Mouse (Mus musculus): Measurements from ENCODE around the gene Cnbp. TPM values are rescaled to one million over a fixed set of nuclear protein-coding genes. Genes with fewer than 3 reads are reported as not detected.

The Cnbp gene
- polyA plus RNA-seq, 1 experiment from 2014 or later: 1,473 TPM

GRCm38 (mm10) chr6:87873104-87873503 lies 22.2 kb upstream of the Cnbp start:
- DNase-seq (ENCODE audit: extremely low spot score, low spot score): no peak
- Histone ChIP-seq H3K4me1 (0 out of 2 replicates have a peak, but pooled peaks cover 3% of the 10 kb centered on the region), H3K27ac (no peak overlapping the region), H3K36me3 (replicated peaks) (no peaks in the 10 kb centered on the region), H3K4me3 (no peak overlapping the region), H3K27me3 (ENCODE audit: poor library complexity, severe bottlenecking) (no peaks in the 10 kb centered on the region), H3K9me3 (no peaks in the 10 kb centered on the region)
- WGBS: 59% methylated on average over 1 of the region's 1 CpGs

GRCm38 (mm10) chr6:87871240-87871639 lies 20.3 kb upstream of the Cnbp start:
- no peak overlapping the region for H3K4me3 ChIP-seq
- DNase-seq (ENCODE audit: extremely low spot score, low spot score): no peak
- 0 out of 2 replicates have a peak, but pooled peaks cover 1% of the 10 kb centered on the region for H3K4me1 ChIP-seq
- no peaks in the 10 kb centered on the region for H3K36me3 ChIP-seq (replicated peaks)
- no peaks in the 10 kb centered on the region for H3K27me3 ChIP-seq (ENCODE audit: poor library complexity, severe bottlenecking)
- H3K9me3 ChIP-seq: no peaks in the 10 kb centered on the region
- no peak overlapping the region for H3K27ac ChIP-seq
- 86% methylated on average over 7 of the region's 7 CpGs for WGBS

GRCm38 (mm10) chr6:87870440-87870839 lies 19.5 kb upstream of the Cnbp start:
- Histone ChIP-seq H3K27ac (no peak overlapping the region), H3K27me3 (ENCODE audit: poor library complexity, severe bottlenecking) (no peaks in the 10 kb centered on the region), H3K36me3 (replicated peaks) (no peaks in the 10 kb centered on the region), H3K4me1 (no peaks in the 10 kb centered on the region), H3K4me3 (no peak overlapping the region), H3K9me3 (no peaks in the 10 kb centered on the region)
- no peak for DNase-seq (ENCODE audit: extremely low spot score, low spot score)
- WGBS: 82% methylated on average over 1 of the region's 1 CpGs

- no peak for DNase-seq (ENCODE audit: extremely low spot score, low spot score)
- no peak overlapping the region for H3K4me3 ChIP-seq
- no peak overlapping the region for H3K27ac ChIP-seq
- H3K4me1 ChIP-seq: no peaks in the 10 kb centered on the region
- no peaks in the 10 kb centered on the region for H3K9me3 ChIP-seq
- no peaks in the 10 kb centered on the region for H3K36me3 ChIP-seq (replicated peaks)
- 83% methylated on average over 9 of the region's 9 CpGs for WGBS
- H3K27me3 ChIP-seq (ENCODE audit: poor library complexity, severe bottlenecking): no peaks in the 10 kb centered on the region
These were observed 18.1 kb upstream of the Cnbp start for GRCm38 (mm10) chr6:87868871-87869506.

GRCm38 (mm10) chr6:87867256-87867655 lies 16.4 kb upstream of the Cnbp start:
- H3K4me3 ChIP-seq: no peak overlapping the region
- no peak overlapping the region for H3K27ac ChIP-seq
- no peaks in the 10 kb centered on the region for H3K9me3 ChIP-seq
- H3K27me3 ChIP-seq (ENCODE audit: poor library complexity, severe bottlenecking): no peaks in the 10 kb centered on the region
- DNase-seq (ENCODE audit: extremely low spot score, low spot score): no peak
- H3K36me3 ChIP-seq (replicated peaks): no peaks in the 10 kb centered on the region
- H3K4me1 ChIP-seq: no peaks in the 10 kb centered on the region
- 84% methylated on average over 2 of the region's 2 CpGs for WGBS

GRCm38 (mm10) chr6:87866211-87866610 lies 15.3 kb upstream of the Cnbp start:
- H3K9me3 ChIP-seq: no peaks in the 10 kb centered on the region
- no peaks in the 10 kb centered on the region for H3K4me1 ChIP-seq
- no peak for DNase-seq (ENCODE audit: extremely low spot score, low spot score)
- H3K27ac ChIP-seq: no peak overlapping the region
- H3K36me3 ChIP-seq (replicated peaks): no peaks in the 10 kb centered on the region
- no peaks in the 10 kb centered on the region for H3K27me3 ChIP-seq (ENCODE audit: poor library complexity, severe bottlenecking)
- 91% methylated on average over 6 of the region's 6 CpGs for WGBS
- H3K4me3 ChIP-seq: no peak overlapping the region

GRCm38 (mm10) chr6:87857071-87857470 lies 6.2 kb upstream of the Cnbp start:
- no peaks in the 10 kb centered on the region for H3K9me3 ChIP-seq
- H3K4me3 ChIP-seq: no peak overlapping the region
- no peaks in the 10 kb centered on the region for H3K4me1 ChIP-seq
- no peak for DNase-seq (ENCODE audit: extremely low spot score, low spot score)
- WGBS: 73% methylated on average over 1 of the region's 1 CpGs
- H3K36me3 ChIP-seq (replicated peaks): no peaks in the 10 kb centered on the region
- H3K27ac ChIP-seq: no peak overlapping the region
- H3K27me3 ChIP-seq (ENCODE audit: poor library complexity, severe bottlenecking): no peaks in the 10 kb centered on the region

GRCm38 (mm10) chr6:87853446-87853845 lies 2.5 kb upstream of the Cnbp start:
- DNase-seq (ENCODE audit: extremely low spot score, low spot score): no peak
- no peak overlapping the region for H3K27ac ChIP-seq
- peaks cover 5% of the 10 kb centered on the region for H3K36me3 ChIP-seq (replicated peaks)
- WGBS: 86% methylated on average over 4 of the region's 4 CpGs
- no peak overlapping the region for H3K4me3 ChIP-seq
- no peaks in the 10 kb centered on the region for H3K9me3 ChIP-seq
- peaks cover 21% of the 10 kb centered on the region for H3K4me1 ChIP-seq
- H3K27me3 ChIP-seq (ENCODE audit: poor library complexity, severe bottlenecking): no peaks in the 10 kb centered on the region

GRCm38 (mm10) chr6:87851871-87852270 lies 965 bp upstream of the Cnbp start:
- DNase-seq (ENCODE audit: extremely low spot score, low spot score): no peak
- peaks cover 36% of the 10 kb centered on the region for H3K4me1 ChIP-seq
- H3K36me3 ChIP-seq (replicated peaks): peaks cover 21% of the 10 kb centered on the region
- no peaks in the 10 kb centered on the region for H3K9me3 ChIP-seq
- H3K4me3 ChIP-seq: peak overlapping the region; percentile 99; the same call in 1 of the 2 replicates
- 75% methylated on average over 6 of the region's 6 CpGs for WGBS
- no peaks in the 10 kb centered on the region for H3K27me3 ChIP-seq (ENCODE audit: poor library complexity, severe bottlenecking)
- no peak overlapping the region for H3K27ac ChIP-seq

- Histone ChIP-seq H3K9me3 (no peaks in the 10 kb centered on the region), H3K27me3 (ENCODE audit: poor library complexity, severe bottlenecking) (no peaks in the 10 kb centered on the region), H3K36me3 (replicated peaks) (peaks cover 36% of the 10 kb centered on the region), H3K4me1 (peaks cover 38% of the 10 kb centered on the region), H3K27ac (peak overlapping the region; percentile 99), H3K4me3 (peak overlapping the region; percentile 99)
- under 1% methylated on average over 73 of the region's 73 CpGs for WGBS
- peak; percentile 48 for DNase-seq (ENCODE audit: extremely low spot score, low spot score)
These were observed 579 bp downstream of the Cnbp start for GRCm38 (mm10) chr6:87850155-87850899.

GRCm38 (mm10) chr6:87849780-87850154 lies 1.1 kb downstream of the Cnbp start:
- Histone ChIP-seq H3K27me3 (ENCODE audit: poor library complexity, severe bottlenecking) (no peaks in the 10 kb centered on the region), H3K4me1 (peaks cover 38% of the 10 kb centered on the region), H3K36me3 (replicated peaks) (peaks cover 42% of the 10 kb centered on the region), H3K4me3 (peak overlapping the region; percentile 99), H3K27ac (peak overlapping the region; percentile 99), H3K9me3 (no peaks in the 10 kb centered on the region)
- no peak for DNase-seq (ENCODE audit: extremely low spot score, low spot score)
- WGBS: 1% methylated on average over 8 of the region's 8 CpGs

- no peak overlapping the region for H3K4me3 ChIP-seq
These were observed 4.1 kb downstream of the Cnbp start for GRCm38 (mm10) chr6:87846813-87847212.

GRCm38 (mm10) chr6:87845031-87845695 lies 5.7 kb downstream of the Cnbp start:
- Histone ChIP-seq H3K4me1 (peaks cover 30% of the 10 kb centered on the region), H3K27me3 (ENCODE audit: poor library complexity, severe bottlenecking) (no peaks in the 10 kb centered on the region), H3K4me3 (no peak overlapping the region), H3K36me3 (replicated peaks) (peaks cover 75% of the 10 kb centered on the region), H3K27ac (no peak overlapping the region), H3K9me3 (no peaks in the 10 kb centered on the region)
- no peak for DNase-seq (ENCODE audit: extremely low spot score, low spot score)
- 94% methylated on average over 13 of the region's 13 CpGs for WGBS

More at GRCm38 (mm10) chr6:87846813-87847212, 4.1 kb downstream of the Cnbp start:
- no peak for DNase-seq (ENCODE audit: extremely low spot score, low spot score)
- Histone ChIP-seq H3K4me1 (peaks cover 37% of the 10 kb centered on the region), H3K36me3 (replicated peaks) (peaks cover 71% of the 10 kb centered on the region), H3K27me3 (ENCODE audit: poor library complexity, severe bottlenecking) (no peaks in the 10 kb centered on the region), H3K27ac (no peak overlapping the region), H3K9me3 (no peaks in the 10 kb centered on the region)
- WGBS: 89% methylated on average over 1 of the region's 1 CpGs

Measured in forebrain, embryonic 10.5 days (tissue).